Mouse (Mus musculus) heart, postnatal 10 days (tissue): ENCODE results near the gene Prss27. TPM values are rescaled to one million over a fixed set of nuclear protein-coding genes. Genes with fewer than 3 reads are reported as not detected.

Source experiments
- DNase-seq, 2 experiments: peaks; one replicate each; pipeline ENCODE4 v3.0.0; 2021
- intact Hi-C: fragments of 180-260 bp; cut with DNase I; formaldehyde crosslinking; loops from one replicate; pipeline ENCODE4 v1.15.1; 2025
- total RNA-seq, 2 experiments: library from RNA; stranded (reverse); gene quantifications; 2 replicates each; pipeline ENCODE4 v1.2.3; 2021

Gene Prss27
- total RNA-seq = not detected

- intact Hi-C loops = no loop called here
- no peak for DNase-seq
These were observed at the start of gene Prss27 for GRCm38 (mm10) chr17:24037844-24038243. Gene Prss27, plus strand, starts transcription at chr17:24038144.

- no peak for DNase-seq
- intact Hi-C loops = no loop called here
These were observed 48.1 kb upstream of the Prss27 start for GRCm38 (mm10) chr17:23989802-23990201.

- intact Hi-C loops = loop anchor here (2.0 kb wide), 1 partner anchor 24 kb away; no protein-coding TSS in a partner anchor
- no peak for DNase-seq
These were observed 45.0 kb upstream of the Prss27 start for GRCm38 (mm10) chr17:23992789-23993553.

- DNase-seq = peak; percentile 88 to 94
- intact Hi-C loops = loop anchor here (2.0 kb wide), 1 partner anchor 25 kb away; no protein-coding TSS in a partner anchor
These were observed 44.1 kb upstream of the Prss27 start for GRCm38 (mm10) chr17:23993559-23994428.

- no peak for DNase-seq
- intact Hi-C loops = no loop called here
These were observed 43.3 kb upstream of the Prss27 start for GRCm38 (mm10) chr17:23994667-23995066.

- no peak for DNase-seq
- intact Hi-C loops = no loop called here
These were observed 42.5 kb upstream of the Prss27 start for GRCm38 (mm10) chr17:23995421-23995820.

- intact Hi-C loops = no loop called here
- no peak for DNase-seq
These were observed 40.0 kb upstream of the Prss27 start, which contains the start of gene Prss22 for GRCm38 (mm10) chr17:23997901-23998300. Gene Prss22, minus strand, starts transcription at chr17:23998100.

GRCm38 (mm10) chr17:23998383-23998782 is 39.6 kb upstream of the Prss27 start:
- intact Hi-C loops = no loop called here
- no peak for DNase-seq

GRCm38 (mm10) chr17:24000404-24000803 is 37.5 kb upstream of the Prss27 start:
- intact Hi-C loops = no loop called here

GRCm38 (mm10) chr17:24004071-24004665 is 33.8 kb upstream of the Prss27 start:
- intact Hi-C loops = no loop called here
- DNase-seq = no peak

More at GRCm38 (mm10) chr17:24000404-24000803, 37.5 kb upstream of the Prss27 start:
- DNase-seq = peak; percentile 92 to 94

- intact Hi-C loops = no loop called here
These were observed 32.9 kb upstream of the Prss27 start for GRCm38 (mm10) chr17:24005049-24005448.

GRCm38 (mm10) chr17:24006930-24007329 is 31.0 kb upstream of the Prss27 start:
- DNase-seq = no peak
- intact Hi-C loops = no loop called here

More at GRCm38 (mm10) chr17:24005049-24005448, 32.9 kb upstream of the Prss27 start:
- no peak for DNase-seq

GRCm38 (mm10) chr17:24007391-24007790 is 30.6 kb upstream of the Prss27 start:
- intact Hi-C loops = no loop called here
- peak in 1 of 2 experiments; percentile 9 for DNase-seq

- intact Hi-C loops = no loop called here
- DNase-seq = no peak
These were observed 29.8 kb upstream of the Prss27 start for GRCm38 (mm10) chr17:24008105-24008504.

- peak in 1 of 2 experiments; percentile 16 for DNase-seq
- intact Hi-C loops = no loop called here
These were observed 28.3 kb upstream of the Prss27 start for GRCm38 (mm10) chr17:24009617-24010016.

- no peak for DNase-seq
These were observed 25.0 kb upstream of the Prss27 start for GRCm38 (mm10) chr17:24012921-24013320.

GRCm38 (mm10) chr17:24014433-24014965 is 23.4 kb upstream of the Prss27 start:
- intact Hi-C loops = no loop called here
- no peak for DNase-seq

More at GRCm38 (mm10) chr17:24012921-24013320, 25.0 kb upstream of the Prss27 start:
- intact Hi-C loops = no loop called here

- DNase-seq = peak in 1 of 2 experiments; percentile 33
- intact Hi-C loops = no loop called here
These were observed 22.2 kb upstream of the Prss27 start for GRCm38 (mm10) chr17:24015727-24016126.

- DNase-seq = peak; percentile 28 to 29
- intact Hi-C loops = no loop called here
These were observed 17.2 kb upstream of the Prss27 start for GRCm38 (mm10) chr17:24020696-24021095.

- DNase-seq = peak; percentile 31 to 40
- intact Hi-C loops = no loop called here
These were observed 16.4 kb upstream of the Prss27 start for GRCm38 (mm10) chr17:24021375-24022199.
